Mouse (Mus musculus) liver, adult 2 months (tissue): Measurements from ENCODE around the gene Nrp1. TPM values are rescaled to one million over a fixed set of nuclear protein-coding genes. Genes with fewer than 3 reads are reported as not detected.
A peak's percentile ranks its signal among the peaks of the same experiment; 100 is the strongest.

Experiments used
- DNase-seq: peaks from one replicate; pipeline ENCODE4 v3.0.0-alpha.2; 2011; ENCODE audit warnings: low read depth, low spot score; ENCODE audit errors: extremely low read depth
- H3K27ac ChIP-seq: fragments of 200-500 bp; replicated peaks from 2 replicates; pipeline ENCODE4 v1.5.1; 2012; ENCODE audit warnings: low read depth, mild to moderate bottlenecking, control low read depth, inconsistent platforms, low read length; ENCODE audit not compliant: insufficient read depth
- H3K27me3 ChIP-seq: fragments of 200-500 bp; 2 replicates; pipeline ENCODE4 v1.6.1; 2012; ENCODE audit warnings: mild to moderate bottlenecking, moderate library complexity, low read length, inconsistent platforms; ENCODE audit not compliant: control insufficient read depth, insufficient read depth
- H3K36me3 ChIP-seq: fragments of 200-500 bp; 2 replicates; pipeline ENCODE4 v1.6.1; 2012; ENCODE audit warnings: low read length, inconsistent platforms; ENCODE audit not compliant: control insufficient read depth, insufficient read depth
- H3K4me1 ChIP-seq: fragments of 200-500 bp; 2 replicates; pipeline ENCODE4 v1.6.1; 2011; ENCODE audit warnings: low read length; ENCODE audit not compliant: control insufficient read depth, insufficient read depth
- H3K4me3 ChIP-seq: fragments of 200-500 bp; 2 replicates; pipeline ENCODE4 v1.5.1; 2011; ENCODE audit warnings: low read depth, mild to moderate bottlenecking, control low read depth, low read length, moderate library complexity; ENCODE audit not compliant: insufficient read depth
- H3K79me2 ChIP-seq: fragments of 200-500 bp; 2 replicates; pipeline ENCODE4 v1.6.1; 2012; ENCODE audit warnings: inconsistent platforms, mild to moderate bottlenecking, low read length, moderate library complexity; ENCODE audit not compliant: control insufficient read depth, insufficient read depth
- H3K9ac ChIP-seq: fragments of 200-500 bp; 2 replicates; pipeline ENCODE4 v1.6.1; 2012; ENCODE audit warnings: low read depth, mild to moderate bottlenecking, control low read depth, inconsistent platforms, low read length
- CTCF ChIP-seq: fragments of 200-500 bp; IDR thresholded peaks from 2 replicates; pipeline ENCODE4 v1.5.1; 2011; ENCODE audit warnings: low read depth, low read length, control low read depth
- POLR2A ChIP-seq: fragments of 200-500 bp; IDR thresholded peaks from 2 replicates; pipeline ENCODE4 v1.6.1; 2011; ENCODE audit warnings: low read length, control low read depth; ENCODE audit not compliant: insufficient read depth; ENCODE audit errors: extremely low read depth
- WGBS: fragments of 180-500 bp; shearing (Covaris S2); methylation state at CpG from one replicate; pipeline ENCODE4 v1.1.7; 2018; 5-methylcytosine and 5-hydroxymethylcytosine counted together
- polyA plus RNA-seq: library from polyadenylated mRNA; depleted of rRNA; stranded (reverse); fragments of >200 nt; gene quantifications from 2 replicates; pipeline ENCODE4 v1.2.3, GENCODE M21; 2012
- total RNA-seq: library from RNA; depleted of rRNA; stranded (reverse); fragments of >200 nt; gene quantifications from 2 replicates; pipeline ENCODE4 v1.2.3, GENCODE M21; 2014

The Nrp1 gene
- total and polyA plus RNA-seq, 2 experiments = 22.2 to 54.1 TPM

- no peak overlapping the region for H3K27ac ChIP-seq
- no peak overlapping the region for H3K9ac ChIP-seq
- H3K79me2 ChIP-seq = no peaks in the 10 kb centered on the region; the same call in 1 of the 2 replicates
- H3K4me1 ChIP-seq = no peaks in the 10 kb centered on the region
- H3K36me3 ChIP-seq = peaks cover 54% of the 10 kb centered on the region
- H3K27me3 ChIP-seq = no peaks in the 10 kb centered on the region
- TF ChIP-seq POLR2A (no peak), CTCF (no peak)
- peak; percentile 47 for DNase-seq
- no peak overlapping the region for H3K4me3 ChIP-seq
Measured at GRCm38 (mm10) chr8:128423813-128424212, 65.4 kb downstream of the Nrp1 start.

- no peak overlapping the region for H3K4me3 ChIP-seq
- H3K27me3 ChIP-seq = no peaks in the 10 kb centered on the region
- no peak for TF ChIP-seq POLR2A
- no peak for TF ChIP-seq CTCF
- no peak overlapping the region for H3K27ac ChIP-seq
- 45% methylated on average over 7 of the region's 7 CpGs for WGBS
- H3K9ac ChIP-seq = no peak overlapping the region
- H3K79me2 ChIP-seq = no peaks in the 10 kb centered on the region; the same call in 1 of the 2 replicates
- H3K4me1 ChIP-seq = no peaks in the 10 kb centered on the region
- peaks cover 58% of the 10 kb centered on the region for H3K36me3 ChIP-seq
- peak; percentile 70 for DNase-seq
Measured at GRCm38 (mm10) chr8:128424626-128425333, 66.4 kb downstream of the Nrp1 start.

GRCm38 (mm10) chr8:128427071-128427470 lies 68.7 kb downstream of the Nrp1 start:
- 68% methylated on average over 3 of the region's 3 CpGs for WGBS
- TF ChIP-seq CTCF (no peak), POLR2A (no peak)
- peak; percentile 57 for DNase-seq
- peaks cover 62% of the 10 kb centered on the region for H3K36me3 ChIP-seq
- H3K4me3 ChIP-seq = no peak overlapping the region
- no peaks in the 10 kb centered on the region for H3K4me1 ChIP-seq
- H3K27ac ChIP-seq = no peak overlapping the region
- H3K79me2 ChIP-seq = no peaks in the 10 kb centered on the region; the same call in 1 of the 2 replicates
- H3K27me3 ChIP-seq = no peaks in the 10 kb centered on the region
- no peak overlapping the region for H3K9ac ChIP-seq

GRCm38 (mm10) chr8:128428971-128429370 lies 70.6 kb downstream of the Nrp1 start:
- no peak overlapping the region for H3K4me3 ChIP-seq
- no peak overlapping the region for H3K27ac ChIP-seq
- H3K27me3 ChIP-seq = no peaks in the 10 kb centered on the region
- TF ChIP-seq CTCF (no peak), POLR2A (no peak)
- no peak overlapping the region for H3K9ac ChIP-seq
- WGBS = 92% methylated on average over 1 of the region's 1 CpGs
- peaks cover 64% of the 10 kb centered on the region for H3K36me3 ChIP-seq
- H3K4me1 ChIP-seq = no peaks in the 10 kb centered on the region
- no peaks in the 10 kb centered on the region for H3K79me2 ChIP-seq
- no peak for DNase-seq

GRCm38 (mm10) chr8:128431082-128431481 lies 72.7 kb downstream of the Nrp1 start:
- no peaks in the 10 kb centered on the region for H3K27me3 ChIP-seq
- no peaks in the 10 kb centered on the region; the same call in 1 of the 2 replicates for H3K4me1 ChIP-seq
- no peak overlapping the region for H3K4me3 ChIP-seq
- no peak overlapping the region for H3K27ac ChIP-seq
- H3K79me2 ChIP-seq = no peaks in the 10 kb centered on the region
- no peak for DNase-seq
- 58% methylated on average over 1 of the region's 1 CpGs for WGBS
- peaks cover 76% of the 10 kb centered on the region for H3K36me3 ChIP-seq
- H3K9ac ChIP-seq = no peak overlapping the region
- TF ChIP-seq POLR2A (no peak), CTCF (no peak)

- Histone ChIP-seq H3K27me3 (no peaks in the 10 kb centered on the region), H3K9ac (no peak overlapping the region), H3K4me3 (no peak overlapping the region), H3K4me1 (peaks cover 5% of the 10 kb centered on the region; the same call in 1 of the 2 replicates), H3K36me3 (peaks cover 73% of the 10 kb centered on the region), H3K27ac (no peak overlapping the region), H3K79me2 (no peaks in the 10 kb centered on the region)
- 76% methylated on average over 4 of the region's 4 CpGs for WGBS
- TF ChIP-seq CTCF (no peak), POLR2A (no peak)
- no peak for DNase-seq
Measured at GRCm38 (mm10) chr8:128435749-128436148, 77.3 kb downstream of the Nrp1 start.
